Mouse (Mus musculus) embryonic fibroblast, embryonic 13.5 days (primary cell): Measurements from ENCODE around the gene Eif3a.

Experiments used
- CTCF ChIP-seq: IDR thresholded peaks from 2 replicates; pipeline ENCODE4 v1.5.1; 2011; ENCODE audit warnings: mild to moderate bottlenecking, control low read depth, low read length, moderate library complexity, borderline replicate concordance; ENCODE audit not compliant: insufficient read depth
- POLR2A ChIP-seq: IDR thresholded peaks from 2 replicates; pipeline ENCODE4 v1.6.1; 2011; ENCODE audit warnings: low read depth, mild to moderate bottlenecking, control low read depth, low read length, moderate library complexity

GRCm38 (mm10) chr19:60731966-60732365, 58.5 kb downstream of the Eif3a start:
- no peak for TF ChIP-seq CTCF
- TF ChIP-seq POLR2A, result no peak
